Mouse (Mus musculus) hindlimb bud, embryonic 11.5 days (tissue): ENCODE results near the gene Atf1.
A peak's percentile ranks its signal among the peaks of the same experiment; 100 is the strongest.

Experiments
- DNase-seq: peaks from one replicate; pipeline ENCODE4 v3.0.0-alpha.2; 2012; ENCODE audit warnings: low read depth, low spot score; ENCODE audit errors: extremely low spot score

Gene Atf1

DNA sequence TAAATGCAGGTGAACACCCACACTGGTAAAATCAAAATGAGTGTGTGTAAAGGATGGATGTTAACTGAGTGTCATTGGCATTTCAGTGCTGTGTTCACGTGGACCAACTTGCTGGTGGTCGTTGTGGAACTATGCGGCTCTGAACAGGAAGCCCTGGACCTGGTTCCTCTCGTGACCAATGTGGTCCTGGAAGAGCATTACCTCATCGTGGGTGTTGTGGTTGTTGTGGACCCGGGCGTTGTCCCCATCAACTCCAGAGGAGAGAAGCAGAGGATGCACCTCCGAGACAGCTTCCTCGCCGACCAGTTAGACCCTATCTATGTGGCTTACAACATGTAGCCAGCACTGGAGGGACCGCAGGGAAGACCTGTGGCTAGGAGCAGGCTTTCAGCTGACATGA, 12.5 kb upstream of the Atf1 start:
- DNase-seq = no peak

DNA sequence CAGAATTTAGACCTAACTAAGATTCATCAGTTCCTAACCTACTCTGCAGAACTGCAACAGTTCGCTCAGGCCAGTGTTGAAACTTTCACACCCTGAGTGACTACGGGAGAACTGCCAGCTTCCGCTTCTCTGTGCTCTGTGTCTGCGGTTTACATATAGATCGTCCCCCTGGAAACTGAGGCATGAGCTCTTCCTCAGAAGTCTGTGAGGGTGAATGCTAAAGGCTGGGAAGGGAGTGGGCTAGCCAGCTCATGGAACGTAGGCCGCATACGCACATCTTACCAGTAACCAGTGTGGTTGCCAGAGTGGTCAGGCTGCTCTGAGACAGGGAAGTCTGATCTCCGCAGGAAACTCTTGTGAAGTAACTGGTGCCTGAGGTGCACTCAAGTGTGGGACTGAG, 11.4 kb upstream of the Atf1 start:
- DNase-seq = no peak

DNA sequence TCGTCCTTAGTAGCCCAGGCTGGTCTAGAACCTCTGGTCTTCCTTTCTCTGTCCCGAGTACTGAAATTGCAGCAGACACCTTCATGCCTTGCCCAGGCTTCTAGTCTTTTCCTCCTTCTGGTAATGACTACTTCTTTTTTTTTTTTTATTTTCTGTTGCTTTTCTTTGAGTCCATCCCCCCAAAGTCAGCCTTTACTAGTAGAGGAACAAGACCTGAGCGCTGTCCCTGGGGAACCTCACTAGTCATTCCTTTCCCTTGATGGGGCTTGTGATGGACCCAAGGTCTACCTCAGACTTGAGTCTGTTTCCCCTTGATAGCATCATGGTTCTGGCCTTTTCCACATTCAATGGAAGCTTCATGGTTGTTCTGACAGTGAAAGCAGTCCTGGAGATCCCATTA, 9.6 kb upstream of the Atf1 start:
- no peak for DNase-seq

DNA sequence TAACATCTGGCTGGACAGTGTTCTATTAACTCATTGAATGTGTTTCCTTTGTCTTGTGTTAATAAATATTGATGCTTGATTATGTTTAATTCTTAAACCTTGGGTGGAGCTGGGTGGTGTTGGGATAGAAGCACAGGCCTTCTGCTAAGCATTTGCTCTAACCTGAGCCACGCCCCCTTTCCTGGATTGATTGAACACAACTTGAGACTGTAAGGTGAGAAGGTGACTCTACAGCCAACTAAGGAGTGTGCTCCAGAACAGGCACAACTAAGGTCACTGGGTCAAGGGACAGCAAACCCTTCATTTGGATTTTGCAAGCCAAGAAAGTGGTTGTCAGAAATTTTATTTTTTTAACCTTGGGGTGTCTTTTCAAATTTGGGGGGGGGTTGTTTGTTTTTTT, 8.2 kb upstream of the Atf1 start:
- DNase-seq = no peak

DNA sequence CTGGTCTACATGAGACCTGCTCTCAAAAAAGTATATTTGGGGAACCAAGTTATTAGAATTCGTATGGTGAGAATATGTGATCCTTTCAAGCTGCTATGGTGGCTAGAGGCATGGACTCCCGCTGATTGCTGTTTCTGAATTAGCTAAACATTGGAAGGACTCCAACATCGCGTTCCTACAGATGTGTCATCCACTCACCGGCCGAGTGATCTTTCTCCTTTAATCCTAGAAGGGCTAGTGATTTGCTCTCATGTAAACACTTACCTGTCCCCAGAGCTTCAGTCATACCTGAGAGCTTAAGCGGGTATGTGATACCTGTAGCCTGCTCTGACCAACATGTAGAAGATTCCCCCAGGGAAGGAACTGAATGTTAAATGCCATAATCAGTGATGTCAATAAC, 6.7 kb upstream of the Atf1 start:
- DNase-seq = no peak

DNA sequence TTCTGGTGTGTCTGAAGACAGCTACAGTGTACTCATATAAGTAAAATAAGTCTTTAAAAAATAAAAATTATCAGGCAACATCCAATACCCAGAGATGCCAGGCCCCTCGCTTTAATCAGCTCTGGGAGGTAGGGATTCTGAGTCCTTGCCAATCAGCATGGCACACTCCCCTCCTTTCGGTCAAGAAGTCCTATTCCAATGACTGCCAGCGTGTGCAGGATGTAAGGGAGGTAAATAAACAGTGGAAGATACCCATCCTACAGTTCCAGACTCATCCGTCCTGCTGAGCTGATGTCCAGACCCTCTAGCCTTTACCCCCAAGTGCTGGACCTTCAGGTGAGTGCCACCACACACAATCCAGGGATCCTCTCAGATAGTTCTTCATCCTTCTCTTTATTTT, 2.2 kb upstream of the Atf1 start:
- DNase-seq = no peak

DNA sequence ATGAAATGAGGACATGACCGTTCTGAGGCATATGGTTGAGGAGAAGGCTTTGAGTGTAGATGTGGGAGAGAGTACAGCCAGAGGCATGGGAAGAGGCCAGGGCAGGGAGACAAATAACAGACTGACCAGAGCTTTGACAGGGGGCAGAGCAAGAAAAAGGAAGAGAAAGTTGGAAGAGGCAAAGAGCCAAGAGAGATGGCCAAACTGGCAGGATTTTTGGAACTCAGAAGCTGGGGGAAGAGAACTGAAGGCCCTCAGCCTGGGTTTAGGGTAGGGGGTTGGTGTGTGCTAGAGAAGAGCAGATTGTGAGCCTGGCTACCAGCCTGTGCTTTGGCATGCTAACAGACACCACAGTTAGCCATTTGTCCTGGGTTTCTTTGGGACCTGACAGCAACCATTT, 1.7 kb upstream of the Atf1 start:
- no peak for DNase-seq

DNA sequence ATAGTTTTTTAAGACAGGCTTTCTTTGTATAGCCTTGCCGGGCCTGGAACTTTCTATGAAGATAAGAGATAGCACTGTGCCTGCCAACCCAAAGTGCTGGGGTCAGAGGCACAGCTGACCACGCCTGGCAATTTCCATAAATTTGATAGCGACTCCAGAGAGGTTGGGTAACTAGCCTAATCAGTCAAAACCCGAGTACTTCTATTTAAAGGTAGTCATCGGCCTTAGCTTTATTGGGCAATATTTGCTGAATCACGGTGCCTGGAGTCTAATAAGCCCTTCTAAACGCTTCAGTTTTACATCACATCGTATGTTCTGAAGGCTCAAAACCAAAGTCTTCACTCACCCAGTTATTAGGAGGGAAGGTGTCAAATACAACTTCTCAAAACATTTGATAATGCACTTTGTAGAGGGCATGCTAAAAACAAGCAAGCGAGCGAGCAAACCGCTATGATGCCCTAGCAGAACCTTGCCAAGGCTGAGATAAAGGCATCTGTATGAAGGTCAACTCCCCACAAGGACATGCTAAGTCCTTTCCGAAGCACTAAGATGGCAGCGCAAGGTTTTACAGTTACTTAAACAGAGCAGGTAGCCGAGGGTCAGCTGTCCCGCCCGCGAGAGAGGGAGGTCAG, 472 bp upstream of the Atf1 start:
- peak; percentile 24 for DNase-seq

DNA sequence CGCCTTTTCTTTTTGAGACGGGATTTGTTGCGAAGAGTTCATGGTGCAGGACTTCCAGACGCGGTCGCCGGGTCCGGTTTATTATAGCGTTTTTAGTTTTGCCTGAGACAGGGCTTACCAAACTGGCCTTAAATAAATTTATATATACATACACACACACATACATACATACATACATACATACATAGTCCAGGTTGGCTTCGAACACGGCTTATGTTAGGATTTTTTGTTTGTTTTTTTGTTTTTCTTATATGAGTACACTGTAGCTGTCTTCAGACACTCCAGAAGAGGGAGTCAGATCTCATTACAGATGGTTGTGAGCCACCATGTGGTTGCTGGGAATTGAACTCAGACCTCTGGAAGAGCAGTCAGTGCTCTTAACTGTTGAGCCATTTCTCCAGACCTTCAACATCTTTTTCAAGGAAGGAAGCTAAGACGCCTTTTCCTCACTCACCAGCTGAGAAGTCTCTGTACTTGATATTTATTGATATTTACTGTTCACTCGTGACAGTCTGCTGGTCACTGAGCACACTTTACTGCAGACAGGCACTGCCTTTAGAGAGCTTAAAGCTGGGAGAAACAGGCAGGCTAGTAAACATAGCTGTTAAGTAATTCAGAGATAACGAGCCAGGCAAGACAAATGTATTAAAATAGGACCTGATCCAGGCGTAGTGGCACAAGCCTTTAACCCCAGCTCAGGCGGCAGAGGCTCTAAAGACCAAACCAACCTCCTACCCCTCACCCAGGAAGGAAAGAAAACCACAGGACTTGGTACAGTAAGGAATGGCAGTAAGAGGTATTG, 1.1 kb downstream of the Atf1 start:
- DNase-seq = no peak

DNA sequence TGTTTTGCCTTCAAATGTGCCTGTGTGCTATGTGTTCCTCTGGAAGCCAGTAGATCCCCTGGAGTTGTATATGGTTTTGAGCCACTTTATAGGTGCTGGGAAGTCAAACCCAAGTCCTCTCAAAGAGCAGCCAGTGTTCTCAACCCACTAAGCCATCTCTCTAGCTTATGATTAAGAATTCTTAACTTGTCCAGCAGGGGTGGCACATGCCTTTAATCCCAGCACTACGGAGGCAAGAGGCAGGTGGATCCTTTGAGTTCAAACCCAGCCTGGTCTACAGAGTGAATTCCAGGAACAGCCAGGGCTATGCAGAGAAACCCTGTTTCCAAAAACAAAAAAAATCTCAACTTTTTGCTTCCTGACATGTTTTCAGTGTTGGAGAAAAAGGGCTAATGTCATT, 3.0 kb downstream of the Atf1 start:
- no peak for DNase-seq

DNA sequence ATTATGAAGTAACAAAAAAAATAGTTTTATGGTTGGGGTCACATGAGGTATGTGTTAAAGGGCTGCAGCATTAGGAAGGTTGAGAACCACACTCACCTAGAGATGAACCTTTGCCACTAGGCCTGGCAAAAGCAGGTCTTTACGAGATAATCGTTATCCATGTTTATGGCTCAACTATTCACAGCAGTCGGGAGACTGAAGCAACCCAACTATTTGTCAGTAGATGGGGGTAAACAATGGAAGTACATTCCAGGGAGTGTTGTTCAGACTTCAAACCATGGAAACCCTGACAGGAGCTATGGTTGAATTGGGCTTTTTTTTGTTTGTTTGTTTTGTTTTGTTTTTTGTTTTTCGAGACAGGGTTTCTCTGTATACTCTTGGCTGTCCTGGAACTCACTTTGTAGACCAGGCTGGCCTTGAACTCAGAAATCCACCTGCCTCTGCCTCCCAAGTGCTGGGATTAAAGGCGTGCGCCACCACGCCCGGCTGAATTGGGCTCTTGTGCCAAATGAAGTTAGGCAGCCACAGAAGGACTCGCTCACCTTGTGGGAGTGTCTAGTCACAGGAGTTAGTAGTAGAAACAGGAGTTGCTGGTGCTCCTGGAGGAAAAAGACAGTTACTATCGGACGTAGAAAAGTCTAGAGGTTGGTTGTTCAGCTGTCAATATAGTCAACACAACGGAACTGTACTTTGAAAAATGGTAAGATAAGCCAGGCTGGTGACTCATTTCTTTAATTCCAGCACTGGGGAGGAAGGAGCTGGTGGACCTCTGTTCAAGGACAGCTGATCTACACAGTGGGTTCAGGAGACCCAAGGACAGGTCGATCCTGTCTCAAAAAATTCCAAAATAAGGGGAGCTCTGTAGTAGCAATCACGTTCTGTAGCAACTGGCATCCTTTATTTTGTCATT, 4.3 kb downstream of the Atf1 start:
- DNase-seq = no peak

DNA sequence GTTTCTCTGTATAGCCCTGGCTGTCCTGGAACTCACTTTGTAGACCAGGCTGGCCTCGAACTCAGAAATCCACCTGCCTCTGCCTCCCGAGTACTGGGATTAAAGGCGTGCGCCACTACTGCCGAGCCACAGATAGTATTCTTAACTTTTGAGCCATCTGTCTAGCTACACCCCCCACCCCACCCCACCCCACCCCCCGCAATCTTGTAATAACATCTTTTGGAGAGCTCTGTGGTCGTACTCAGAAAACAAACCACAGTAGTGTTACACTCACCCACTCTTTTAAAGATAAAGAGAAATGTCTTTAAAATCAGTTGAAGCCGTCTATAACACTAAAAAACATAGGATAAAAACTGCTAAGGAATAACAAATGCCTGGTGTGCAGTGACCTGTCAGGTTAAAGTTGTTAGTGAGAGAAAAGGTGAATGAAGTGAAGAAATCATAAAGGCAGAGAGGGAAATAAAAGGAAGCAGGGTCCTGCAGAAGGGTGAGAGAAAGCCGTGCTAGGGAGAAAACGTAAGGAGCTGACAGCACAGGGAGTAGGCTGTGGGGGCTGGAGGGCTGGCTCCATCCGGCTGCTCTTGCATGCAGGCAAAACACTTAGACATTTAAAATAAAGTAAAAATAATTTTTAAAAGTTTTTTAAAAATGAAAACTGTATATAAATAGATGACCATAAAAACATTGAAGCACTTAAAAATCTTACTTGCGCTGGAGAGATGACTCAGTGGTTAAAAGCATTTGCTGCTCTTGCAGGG, 7.8 kb downstream of the Atf1 start:
- DNase-seq = no peak

DNA sequence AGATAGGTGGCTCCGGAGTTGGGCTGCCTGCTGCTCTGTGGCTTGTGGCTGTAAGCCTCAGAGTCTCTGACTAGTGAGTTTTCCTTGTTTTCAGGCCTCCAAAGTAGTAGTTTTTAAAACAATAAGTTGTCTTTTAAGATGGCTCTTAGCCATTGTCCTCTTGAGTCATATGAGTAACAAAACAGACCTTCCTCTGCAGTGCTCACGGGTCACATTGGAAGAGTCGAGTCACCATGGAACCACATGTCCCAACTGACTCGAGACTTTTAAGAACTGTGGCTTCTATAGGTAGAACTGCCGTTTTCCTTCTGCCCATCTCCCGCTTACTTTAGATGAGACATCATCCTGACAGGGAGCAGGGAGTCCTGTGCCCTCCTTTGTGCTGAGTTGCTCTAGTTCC, 9.3 kb downstream of the Atf1 start:
- DNase-seq = no peak

DNA sequence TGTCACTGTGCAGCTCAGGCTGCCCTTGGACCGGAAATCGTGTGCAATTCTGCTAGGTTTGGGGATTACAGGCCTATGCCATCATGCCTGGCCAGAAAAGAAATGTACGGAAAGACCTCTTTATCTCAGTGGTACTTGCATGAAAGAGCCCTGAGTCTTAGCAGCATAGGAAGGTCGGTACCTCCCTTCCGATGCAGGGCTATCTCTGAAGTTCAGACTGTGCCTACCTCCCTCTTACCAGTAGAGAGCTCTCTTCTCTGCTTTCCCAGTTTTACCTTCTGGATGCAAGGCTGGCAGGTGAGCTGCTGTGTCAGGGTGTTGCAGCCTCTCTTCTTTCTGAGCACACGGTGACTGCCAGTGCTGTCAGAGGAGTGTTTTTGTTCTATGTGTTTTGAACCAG, 14.2 kb downstream of the Atf1 start:
- no peak for DNase-seq

DNA sequence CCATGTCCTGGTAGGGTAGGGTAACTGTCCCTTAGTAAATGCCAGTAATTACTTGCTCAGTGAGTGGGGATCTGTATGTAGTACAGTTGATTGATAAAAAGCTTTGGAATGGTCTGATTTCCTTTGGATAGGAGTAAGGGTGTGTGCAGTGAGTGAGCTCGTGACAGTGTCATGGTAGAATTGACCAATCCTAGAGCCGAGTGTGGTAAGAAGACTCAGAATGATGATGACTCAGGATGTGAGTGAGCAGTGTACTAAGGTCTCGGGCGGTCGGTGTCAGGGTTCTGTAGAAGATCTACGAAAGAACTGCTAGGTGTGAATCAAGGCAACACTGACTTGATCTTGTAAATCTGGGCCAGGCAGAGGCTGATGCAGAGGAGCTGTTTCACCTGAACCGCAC, 18.3 kb downstream of the Atf1 start:
- DNase-seq = no peak

DNA sequence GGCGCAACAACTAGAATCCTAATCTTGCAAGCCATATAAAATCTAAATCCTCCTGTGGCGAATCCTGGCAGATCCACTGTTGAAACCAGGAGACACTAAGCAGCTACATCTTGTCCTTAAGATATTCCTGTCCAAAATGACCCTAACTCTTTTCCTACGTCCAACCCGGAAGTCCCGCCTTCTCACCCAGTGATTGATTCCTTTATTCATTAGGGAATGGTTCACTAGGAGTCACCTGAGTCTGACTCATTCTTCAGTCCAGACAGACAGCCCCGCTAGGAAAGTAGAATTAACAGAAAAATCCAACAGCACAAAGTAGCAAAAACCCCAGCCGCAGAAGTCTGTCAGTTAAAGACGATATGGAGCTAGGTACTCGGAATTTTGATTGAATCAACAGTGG, 19.7 kb downstream of the Atf1 start:
- no peak for DNase-seq

DNA sequence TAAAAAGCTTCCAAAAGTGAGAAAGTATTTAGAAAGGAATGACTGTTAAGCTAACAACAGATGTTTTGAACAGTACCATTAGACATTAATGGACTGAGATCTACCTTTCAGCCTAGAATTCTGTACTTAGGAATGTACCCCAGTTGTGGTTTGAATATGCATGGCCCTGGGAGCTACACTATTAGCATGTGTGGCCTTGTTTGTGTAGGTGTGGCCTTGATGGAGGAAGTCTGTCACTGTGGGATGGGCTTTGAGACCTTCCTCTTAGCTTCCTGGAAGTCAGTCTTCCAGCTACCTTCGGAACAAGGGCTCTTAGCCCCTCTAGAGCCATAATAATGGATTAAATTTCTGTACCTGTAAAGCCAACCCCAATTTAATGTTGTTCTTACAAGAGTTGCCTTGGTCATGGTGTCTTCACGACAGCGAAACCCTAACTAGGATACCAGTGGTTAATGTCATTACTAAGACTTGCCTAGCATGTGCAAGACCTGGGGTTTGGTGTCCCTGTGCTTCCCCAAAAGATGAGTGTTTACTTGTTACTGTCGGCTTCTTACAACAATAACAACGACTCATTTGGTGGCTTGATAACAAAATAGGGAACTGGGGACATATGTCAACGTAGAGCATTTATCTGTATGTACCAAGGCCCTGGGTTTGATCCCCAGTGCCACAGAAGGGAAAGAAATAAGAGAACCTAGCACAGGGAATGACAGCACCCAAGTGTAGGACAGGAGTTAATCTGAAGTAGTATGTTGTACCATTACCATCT, 21.2 kb downstream of the Atf1 start:
- DNase-seq = no peak

DNA sequence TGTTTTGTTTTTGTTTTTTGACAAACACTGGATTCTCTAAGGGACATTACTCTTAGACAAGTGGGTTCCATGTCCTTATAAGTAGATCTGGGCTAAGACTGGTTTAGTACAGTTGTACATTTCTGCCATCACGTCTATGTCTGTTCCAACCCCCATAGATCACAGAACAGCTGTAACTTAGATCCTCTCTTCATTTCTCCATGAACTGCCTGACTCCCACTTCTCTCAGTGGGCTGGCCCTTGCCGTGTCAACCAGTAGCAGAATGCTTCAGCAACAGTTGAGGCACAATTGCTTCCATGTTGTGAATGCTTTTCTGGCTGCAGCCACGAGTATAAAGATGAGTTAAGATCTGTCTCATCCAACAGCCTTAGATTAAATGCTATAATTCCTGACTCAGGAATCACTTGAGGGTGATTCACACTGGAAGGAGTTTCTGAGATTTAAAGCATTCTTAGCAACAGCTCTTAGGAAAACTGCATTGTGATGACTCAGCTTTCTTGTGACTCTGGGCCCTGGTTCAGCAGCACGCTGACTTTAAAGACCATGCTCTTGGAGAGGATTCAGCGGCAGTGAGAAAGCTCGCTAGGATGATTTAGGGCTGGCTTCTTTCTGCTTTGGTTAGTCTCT, 23.6 kb downstream of the Atf1 start:
- DNase-seq = no peak

DNA sequence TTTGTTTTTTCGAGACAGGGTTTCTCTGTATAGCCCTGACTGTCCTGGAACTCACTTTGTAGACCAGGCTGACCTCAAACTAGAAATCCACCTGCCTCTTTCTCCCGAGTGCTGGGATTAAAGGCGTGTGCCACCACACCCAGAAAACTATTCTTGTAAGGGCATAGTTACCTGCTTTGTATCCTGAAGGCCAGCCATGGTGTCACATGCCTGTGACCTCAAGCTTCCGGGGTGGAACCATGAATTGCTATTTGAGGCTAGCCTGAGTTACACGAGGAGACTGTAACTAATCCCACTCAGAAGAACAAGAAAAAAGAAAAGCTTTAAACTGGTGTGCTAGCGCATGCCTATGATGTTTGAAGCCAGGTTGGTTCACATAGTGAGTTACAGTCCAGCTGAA, 28.8 kb downstream of the Atf1 start:
- DNase-seq = no peak

DNA sequence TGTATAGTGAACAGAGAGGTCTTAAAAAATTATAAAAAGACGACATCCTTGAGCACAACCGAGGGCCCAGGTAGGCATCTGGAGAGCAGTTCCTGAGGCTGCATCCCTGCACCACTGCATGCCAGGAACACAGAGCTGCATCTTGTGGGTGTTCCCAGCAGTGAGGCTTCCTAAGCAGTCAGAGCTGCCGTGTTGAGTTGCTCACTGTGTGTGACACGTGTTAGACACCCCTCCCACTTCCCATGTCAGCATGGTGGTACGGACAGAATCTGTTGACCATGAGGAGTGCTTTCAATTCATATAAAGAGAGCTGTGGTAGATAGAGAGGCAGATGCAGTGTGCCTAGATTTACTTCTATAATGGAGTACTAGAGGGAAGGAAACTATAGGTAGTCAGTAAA, 29.7 kb downstream of the Atf1 start:
- no peak for DNase-seq
